Comparison of ENCODE assay signal across 15 mouse cellular contexts in genomic region chr12:102139710-102140109, GRCm38 (mm10). TPM values are rescaled to one million over a fixed set of nuclear protein-coding genes. Genes with fewer than 3 reads are reported as not detected.
DNase-seq lines count a peak whose midpoint lies in the region; TF ChIP-seq lines count a peak whose summit lies in the region.
"Had no signal": no experiment of that assay in that cellular context is flagged by ENCODE, and none has a peak within 500 bp of the region (broad histone marks: within the 10 kb centered on the region; RNA-seq: fewer than 3 reads in every experiment).

No protein-coding gene starts in this region.

- H3K4me3 ChIP-seq in left cerebral cortex, adult 2 months, result no peak overlapping the region
- H3K4me3 ChIP-seq: embryonic facial prominence, embryonic 12.5 days; limb, embryonic 12.5 days had no signal

- peak; percentile 8 for DNase-seq in cerebellum, adult 9-11 months
- no peak for DNase-seq in cerebellum, adult 8-10 months
- DNase-seq in brain, adult 2 months (ENCODE audit: low read depth, low spot score), result peak; percentile 90
- DNase-seq in heart, postnatal 14 days, result peak; percentile 35 to 59
- peak; percentile 52 to 57 for DNase-seq in left cerebral cortex, adult 2 months (ENCODE audit: extremely low spot score in 1 of 2, low spot score in 2 of 2)
- DNase-seq in ovary, postnatal 10 days (ENCODE audit: low spot score), result no peak
- no peak for DNase-seq in thymus, postnatal 25 days
- no peak for DNase-seq in thymus, postnatal 0 days (ENCODE audit: low spot score)
- DNase-seq: lung, adult 2 months; midbrain, embryonic 14.5 days; thymus, adult 18-20 months had no signal

- peak; percentile 10 for TF ChIP-seq CTCF in left cerebral cortex, adult 2 months (IDR thresholded peaks at IDR 0.05)

- intact Hi-C loops in heart, postnatal 14 days (cut with DNase I), result no loop called here
- intact Hi-C loops in left cerebral cortex, adult 2 months (cut with DNase I), result loop anchor here (10.0 kb wide), 2 partner anchors 245 to 325 kb away; partner anchors contain the start of gene Golga5

- no peak overlapping the region for H3K27ac ChIP-seq in left cerebral cortex, adult 2 months
- H3K27ac ChIP-seq: embryonic facial prominence, embryonic 12.5 days; limb, embryonic 12.5 days had no signal

RNA-seq across cellular contexts. Expression of gene Slc24a4, which starts 11.2 kb away (rescaled TPM):
- 1 to 10 TPM; 1.0 to 2.0 TPM for total RNA-seq in heart, postnatal 14 days (2021)
- 10 to 100 TPM; 46.4 to 47.2 TPM for total RNA-seq in left cerebral cortex, adult 2 months (2021)
- 1.1 and 1.6 TPM in 2 replicates for polyA plus RNA-seq in thymus, postnatal 0 days (2015; fragmentation: Nextera tagmentation; extraction: Ambion mirVana)
- polyA plus RNA-seq: activated CD4-positive, CD25-positive, alpha-beta regulatory T cell, adult 4 months; kidney, embryonic 14.5 days had no signal

Comparison
In these comparisons a context has a peak if more than half of its experiments do, and no peak if none do; other contexts are left out.
1. DNase-seq: peak in cerebellum, adult 9-11 months (single experiment), brain, adult 2 months (single experiment), heart, postnatal 14 days (2 of 2) and left cerebral cortex, adult 2 months (2 of 2); none in cerebellum, adult 8-10 months (single experiment), ovary, postnatal 10 days (single experiment), thymus, postnatal 25 days (single experiment) and thymus, postnatal 0 days (single experiment).
2. RNA of gene Slc24a4, which starts 11.2 kb away (total RNA-seq): 46.4 to 47.2 TPM in left cerebral cortex, adult 2 months; 1.0 to 2.0 TPM in heart, postnatal 14 days; every median in the first group is over 10 times any median in the second.